Mouse (Mus musculus) T-helper 2 cell (primary cell): ENCODE data around the gene Sfrp5.

ENCODE experiments used
- in situ Hi-C: fragments of 300-600 bp; cut with MboI, MseI; formaldehyde crosslinking; loops from one replicate; pipeline ENCODE4 v1.15.1; 2025; ENCODE audit warnings: high pct_unique_total_duplicates

Sfrp5 gene

DNA sequence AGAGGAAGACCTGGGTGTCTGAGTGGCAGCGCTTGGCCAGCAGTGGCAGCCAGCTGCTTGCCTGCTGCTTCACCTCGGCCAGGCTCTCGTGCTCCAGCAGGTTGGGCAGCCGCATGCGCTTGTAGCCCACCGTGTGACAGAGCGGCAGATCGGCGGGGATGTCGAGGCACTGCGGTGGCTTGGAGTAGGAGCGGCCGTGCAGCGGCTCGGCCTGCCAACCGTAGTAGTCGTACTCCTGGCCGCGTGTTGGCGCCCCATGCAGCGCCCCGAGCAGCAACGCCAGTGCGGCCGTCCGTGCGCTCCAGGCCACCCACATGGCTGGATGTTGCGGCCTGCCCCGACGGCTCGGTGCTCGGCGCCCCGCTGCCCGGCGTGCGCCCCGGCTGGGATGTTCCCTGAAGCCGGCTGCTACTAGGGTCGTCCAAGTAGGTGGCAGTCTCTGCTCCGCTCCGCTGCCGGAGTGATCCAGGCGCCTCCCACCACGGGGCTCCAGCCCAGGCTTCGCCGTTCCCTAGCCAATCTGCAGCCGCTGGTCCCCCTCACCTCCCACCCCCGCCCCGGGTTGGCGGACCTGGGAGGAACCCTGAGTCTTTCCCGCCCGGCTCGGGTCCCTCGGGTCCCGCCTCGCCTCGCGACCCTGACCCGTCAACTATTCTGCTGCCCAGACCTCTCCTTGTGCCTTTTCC, at the start of gene Sfrp5:
Gene Sfrp5, minus strand, starts transcription at position 557 of the 686 bp plus-strand sequence.
- in situ Hi-C loops = no loop called here

DNA sequence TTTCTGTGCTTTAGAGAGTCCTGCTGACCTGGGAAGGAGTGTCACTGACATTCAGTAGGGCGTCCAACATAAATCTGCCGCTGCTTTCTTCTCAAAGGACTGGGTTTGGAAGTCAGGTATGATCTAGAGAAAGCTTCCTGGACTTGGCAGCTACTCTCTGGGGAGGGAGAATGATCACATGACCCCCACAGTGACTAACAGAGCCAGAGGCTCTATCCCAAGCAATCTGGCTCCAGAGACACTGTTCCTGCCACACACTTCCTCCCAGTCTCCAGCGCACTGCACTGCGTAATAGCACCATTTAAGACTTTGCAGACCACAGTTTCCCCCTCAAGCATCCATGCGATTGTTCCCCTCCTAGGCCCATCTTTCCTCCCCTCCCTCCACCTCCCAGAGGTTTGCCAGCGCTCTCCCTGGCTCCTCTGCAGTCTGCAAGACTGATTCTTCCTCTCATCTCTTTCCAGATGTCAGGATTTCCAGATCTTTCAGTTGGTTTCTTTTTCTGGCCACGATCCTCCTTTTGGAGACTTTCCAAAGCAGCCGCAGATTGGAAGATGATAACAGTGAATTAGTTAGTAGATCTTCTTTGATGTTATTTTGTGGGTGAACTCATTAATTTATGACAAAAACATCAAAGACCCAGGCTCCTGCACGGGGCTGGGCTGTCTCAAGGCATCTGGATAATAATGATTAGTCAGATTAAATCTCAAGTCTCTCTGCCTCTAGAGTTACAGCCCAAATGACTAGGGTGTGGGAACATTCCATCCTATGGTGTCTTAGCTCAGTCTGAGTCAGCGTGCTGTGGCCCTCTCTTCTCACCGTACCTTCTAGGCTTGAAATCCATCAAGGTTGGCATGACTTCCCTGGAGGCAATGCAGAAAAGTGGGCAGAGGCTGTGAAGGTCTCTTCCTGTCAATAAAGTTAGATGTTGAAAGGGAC, 48.2 kb upstream of the Sfrp5 start:
- in situ Hi-C loops = loop anchor here (10.0 to 25.0 kb wide), 2 partner anchors 505 to 1063 kb away; partner anchors contain the start of gene Slit1

DNA sequence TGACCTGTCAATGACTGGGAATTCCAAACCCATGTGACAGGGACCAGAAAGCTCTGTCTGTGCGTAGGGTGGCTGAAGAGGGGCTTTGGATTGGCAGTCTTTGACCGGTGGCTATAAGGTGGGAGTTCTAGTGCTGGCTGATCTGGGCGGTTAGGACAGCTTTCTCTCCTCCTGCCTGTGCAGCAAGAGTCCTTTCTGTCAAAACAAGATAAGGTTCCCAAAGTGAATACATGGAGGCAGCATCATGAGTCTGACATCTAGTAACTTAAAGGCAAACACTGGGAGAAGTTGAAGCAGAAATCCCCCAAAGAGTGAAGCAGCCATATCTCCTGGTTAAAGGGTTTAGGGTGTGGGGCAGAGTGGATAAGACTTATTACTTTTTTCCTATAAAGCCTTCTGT, 45.5 kb upstream of the Sfrp5 start, which contains the start of gene Golga7b:
Gene Golga7b, plus strand, starts transcription at position 56 of the 400 bp plus-strand sequence.
- in situ Hi-C loops = loop anchor here (10.0 to 25.0 kb wide), 2 partner anchors 503 to 1060 kb away; partner anchors contain the start of gene Slit1

DNA sequence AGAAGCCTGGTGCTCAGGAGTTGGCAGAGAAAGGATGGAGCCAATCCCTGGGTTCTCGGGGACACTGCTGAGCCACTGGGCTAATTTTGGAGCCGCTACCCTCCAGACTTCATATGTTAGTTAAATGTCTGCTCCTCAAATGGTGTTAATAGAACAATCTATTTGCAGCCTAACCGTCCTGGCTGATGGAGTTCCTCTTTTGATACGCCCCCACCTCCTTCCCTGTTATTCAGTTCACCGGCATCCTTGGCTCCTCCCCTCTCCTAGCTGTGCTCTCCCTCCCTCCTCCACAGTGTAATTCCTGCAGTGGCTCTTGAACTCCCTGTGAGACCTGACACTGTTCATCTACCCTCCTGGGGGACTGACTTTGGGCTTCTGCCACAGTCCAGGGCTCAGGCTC, 44.6 kb upstream of the Sfrp5 start:
- in situ Hi-C loops = loop anchor here (10.0 to 25.0 kb wide), 2 partner anchors 502 to 1059 kb away; partner anchors contain the start of gene Slit1

DNA sequence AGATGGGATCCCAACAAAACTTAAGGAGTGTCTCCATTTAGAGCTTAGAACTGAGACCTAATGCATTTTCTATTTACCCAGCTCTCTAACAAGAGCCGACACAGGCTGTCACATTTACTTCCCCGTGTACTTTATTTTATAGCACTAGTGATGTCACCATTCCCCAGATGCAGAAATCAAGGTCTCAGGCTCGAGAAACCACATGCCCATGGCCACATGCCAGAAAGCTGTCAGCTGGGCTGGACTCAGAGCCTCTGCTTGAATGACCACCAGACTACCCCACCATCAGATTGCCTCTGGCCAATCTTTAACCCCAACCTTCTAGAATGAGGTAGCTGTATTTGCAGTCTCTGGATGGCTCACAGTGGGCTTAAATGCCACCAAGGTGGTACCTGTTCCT, 41.3 kb upstream of the Sfrp5 start:
- in situ Hi-C loops = loop anchor here (10.0 to 25.0 kb wide), 2 partner anchors 499 to 1056 kb away; partner anchors contain the start of gene Slit1

DNA sequence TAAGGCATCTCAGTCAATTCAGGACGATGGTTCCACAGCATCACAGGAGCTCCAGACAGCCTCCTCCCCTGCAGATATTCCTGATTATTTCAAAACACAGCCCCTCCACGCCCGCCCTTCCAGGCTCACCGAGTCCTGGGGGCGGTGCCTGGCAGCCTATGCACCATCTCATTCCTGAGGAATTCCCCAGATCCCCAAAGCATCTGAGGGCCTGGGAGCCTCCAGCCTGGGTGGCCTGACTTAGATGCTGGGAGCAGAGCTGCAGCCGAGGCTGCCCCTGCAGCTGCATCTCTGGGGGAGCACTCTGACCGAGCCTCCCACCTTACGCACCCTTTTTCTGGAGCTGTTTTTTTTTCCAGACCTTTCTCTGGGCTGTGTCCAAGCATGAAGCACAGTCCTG, 38.8 kb upstream of the Sfrp5 start:
- in situ Hi-C loops = loop anchor here (10.0 to 25.0 kb wide), 2 partner anchors 496 to 1054 kb away; partner anchors contain the start of gene Slit1

DNA sequence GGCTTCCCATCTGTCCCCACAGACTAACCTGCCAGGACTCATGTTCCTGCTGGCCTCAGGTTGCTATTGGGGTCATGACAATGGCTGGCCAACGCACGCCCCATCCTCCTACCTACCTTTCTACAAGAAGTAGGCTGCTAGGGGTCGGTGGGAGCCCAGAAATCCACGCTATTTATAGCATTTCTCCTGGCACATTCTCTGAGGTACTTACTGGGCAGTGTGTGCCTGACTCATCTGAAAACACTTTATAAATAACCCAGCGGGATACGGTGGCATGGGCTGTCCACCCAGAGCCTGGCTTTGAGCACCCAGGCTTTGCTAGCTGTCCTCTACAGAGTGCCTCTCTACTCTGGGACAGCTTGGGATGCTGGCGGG, 36.3 kb upstream of the Sfrp5 start:
- in situ Hi-C loops = loop anchor here (25.0 kb wide), 1 partner anchor 1051 kb away; no protein-coding TSS in a partner anchor

DNA sequence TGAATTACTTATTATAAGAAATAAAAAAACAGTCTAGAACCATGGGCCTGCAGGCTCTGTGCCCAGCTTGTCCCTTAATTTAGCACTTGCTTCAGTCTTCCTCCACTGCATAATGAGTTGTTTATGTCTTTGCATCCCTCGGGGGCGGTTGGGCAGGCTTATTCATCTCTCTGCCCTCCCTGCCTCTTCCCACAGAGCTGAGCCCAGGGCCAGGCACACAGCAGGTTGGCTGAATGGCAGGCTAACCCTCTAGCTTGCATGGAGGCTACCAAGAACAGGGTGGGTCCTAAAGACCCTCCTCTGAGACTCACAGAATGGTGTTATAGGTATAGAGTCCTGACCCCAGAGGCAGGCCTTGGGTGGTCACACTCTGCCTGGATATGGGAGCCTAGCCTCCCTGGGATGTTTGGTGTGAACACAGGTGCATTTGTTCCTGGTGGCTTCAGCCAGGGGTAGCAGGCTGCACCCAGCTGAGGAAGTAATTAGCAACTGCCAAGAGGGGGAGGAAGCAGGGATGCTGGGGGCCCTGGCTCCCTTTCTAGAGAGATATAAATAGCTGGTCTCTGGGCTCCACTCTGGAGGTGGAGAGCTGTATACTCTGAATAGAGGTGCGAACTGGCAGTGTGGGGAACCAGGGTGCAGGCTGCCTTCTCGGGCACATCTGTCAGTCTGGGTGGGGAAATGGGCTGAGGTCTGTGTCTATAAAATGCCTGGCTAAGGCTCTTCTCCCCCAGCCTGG, 35.7 kb upstream of the Sfrp5 start:
- in situ Hi-C loops = loop anchor here (25.0 kb wide), 1 partner anchor 1050 kb away; no protein-coding TSS in a partner anchor

DNA sequence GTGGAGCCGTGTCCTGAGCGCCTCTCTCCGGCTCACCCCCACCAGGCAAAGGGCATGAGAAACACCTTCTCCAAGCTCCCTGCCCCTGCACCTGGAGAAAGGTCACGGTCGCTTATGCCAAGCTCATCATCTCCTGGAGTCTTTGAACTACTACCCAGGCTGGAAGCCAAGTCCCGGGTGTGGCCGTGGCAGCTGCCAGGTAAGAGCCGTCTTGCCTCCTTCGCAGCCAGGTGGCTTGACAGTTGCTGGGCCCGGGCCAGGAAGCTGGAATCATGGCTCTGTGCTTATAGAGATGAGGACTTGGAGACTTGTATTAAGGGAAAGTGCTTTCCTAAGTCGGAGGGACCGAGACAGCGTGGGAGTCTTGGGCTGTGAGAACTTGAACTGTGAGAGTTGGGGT, 28.9 kb upstream of the Sfrp5 start:
- in situ Hi-C loops = loop anchor here (25.0 kb wide), 1 partner anchor 1044 kb away; no protein-coding TSS in a partner anchor

DNA sequence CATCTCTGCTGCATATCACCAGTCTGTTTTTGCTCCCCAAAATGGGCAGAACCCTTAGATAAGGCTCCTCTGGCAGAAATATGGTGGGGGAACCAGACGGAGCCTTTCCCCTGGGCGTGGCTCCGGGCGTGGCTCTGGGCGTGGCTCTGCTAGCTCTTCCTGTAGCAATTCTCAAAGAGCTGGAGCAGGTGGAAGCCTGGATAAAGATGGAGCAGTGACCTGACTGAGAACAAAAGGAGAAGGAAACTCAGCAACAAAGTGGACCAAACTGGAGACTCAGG, 28.2 kb upstream of the Sfrp5 start:
- in situ Hi-C loops = loop anchor here (25.0 kb wide), 1 partner anchor 1043 kb away; no protein-coding TSS in a partner anchor

DNA sequence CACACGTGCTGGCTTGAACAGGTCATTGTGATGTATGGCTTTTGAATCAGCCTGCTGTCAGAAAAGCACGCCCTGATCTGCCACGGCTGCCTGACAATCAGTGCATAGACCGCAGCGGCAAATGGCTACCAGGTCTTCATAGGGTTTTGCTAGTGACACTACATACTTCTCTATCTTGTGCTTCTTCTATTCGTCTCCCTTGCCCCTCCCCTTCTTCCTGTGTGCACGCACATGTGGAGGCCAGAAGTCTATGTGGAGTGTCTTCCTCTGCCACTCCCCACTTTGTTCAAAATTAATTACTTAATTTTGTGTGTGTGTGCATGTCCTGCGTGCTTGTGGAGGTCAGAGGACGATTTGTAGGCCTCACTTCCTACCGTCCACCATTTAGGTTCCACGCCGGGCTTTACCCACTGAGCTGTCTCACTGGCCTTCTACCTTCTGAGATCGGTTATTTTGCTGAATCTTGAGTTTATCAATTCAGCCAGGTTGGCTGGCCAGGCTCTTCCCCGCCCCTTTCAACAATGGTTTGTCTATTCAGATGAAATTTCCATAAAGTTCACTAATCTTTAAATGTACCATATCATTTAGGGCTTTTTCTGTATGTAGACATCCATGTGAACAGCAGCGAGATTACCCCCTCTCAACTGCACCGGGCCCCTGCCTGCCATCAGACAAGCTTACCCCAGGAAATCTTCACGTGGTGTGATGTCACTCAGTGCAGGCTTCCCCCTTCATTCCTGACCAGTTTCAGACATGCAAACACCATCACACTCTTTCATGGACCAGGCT, 27.6 kb upstream of the Sfrp5 start:
- in situ Hi-C loops = loop anchor here (25.0 kb wide), 1 partner anchor 1042 kb away; no protein-coding TSS in a partner anchor

DNA sequence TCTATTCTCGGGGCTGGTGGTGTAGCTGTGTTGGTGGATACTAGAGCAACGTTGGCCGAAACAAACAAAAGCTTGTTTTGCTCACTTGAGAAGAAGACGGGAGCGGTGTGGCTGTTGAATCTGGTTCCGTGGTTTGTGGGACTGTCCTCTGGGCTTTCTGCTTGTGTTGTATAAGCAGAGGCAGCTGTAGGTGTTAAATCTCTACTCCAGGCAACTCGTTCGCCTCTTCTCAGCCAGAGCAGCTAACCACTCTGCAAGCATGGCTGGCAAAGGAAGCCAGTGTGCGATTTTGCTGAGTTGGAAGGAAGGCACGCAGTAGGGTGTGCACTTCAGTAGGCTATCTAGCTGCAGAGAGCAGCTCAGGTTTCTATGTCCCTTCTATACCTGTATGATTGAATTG, 24.4 kb upstream of the Sfrp5 start:
- in situ Hi-C loops = loop anchor here (25.0 kb wide), 1 partner anchor 1039 kb away; no protein-coding TSS in a partner anchor

DNA sequence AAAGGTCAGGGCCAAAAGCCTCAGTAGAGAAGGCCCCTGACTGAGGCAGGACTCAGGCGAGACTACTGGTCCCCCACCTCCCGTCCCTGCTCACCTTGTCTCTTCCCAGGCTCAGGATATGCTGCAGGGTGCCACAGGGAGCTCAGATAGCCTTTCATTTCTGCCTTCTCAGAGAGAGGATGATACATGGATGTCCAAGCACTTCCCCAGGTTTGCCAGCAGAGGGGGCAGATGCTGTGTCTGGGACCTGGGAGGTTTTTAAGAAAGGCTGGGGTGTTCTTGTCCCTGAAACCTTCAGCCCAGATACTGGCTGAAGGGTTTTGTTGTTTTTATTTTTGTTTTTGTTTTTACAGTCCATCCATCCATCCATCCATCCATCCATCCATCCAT, 15.3 kb upstream of the Sfrp5 start:
- in situ Hi-C loops = no loop called here

DNA sequence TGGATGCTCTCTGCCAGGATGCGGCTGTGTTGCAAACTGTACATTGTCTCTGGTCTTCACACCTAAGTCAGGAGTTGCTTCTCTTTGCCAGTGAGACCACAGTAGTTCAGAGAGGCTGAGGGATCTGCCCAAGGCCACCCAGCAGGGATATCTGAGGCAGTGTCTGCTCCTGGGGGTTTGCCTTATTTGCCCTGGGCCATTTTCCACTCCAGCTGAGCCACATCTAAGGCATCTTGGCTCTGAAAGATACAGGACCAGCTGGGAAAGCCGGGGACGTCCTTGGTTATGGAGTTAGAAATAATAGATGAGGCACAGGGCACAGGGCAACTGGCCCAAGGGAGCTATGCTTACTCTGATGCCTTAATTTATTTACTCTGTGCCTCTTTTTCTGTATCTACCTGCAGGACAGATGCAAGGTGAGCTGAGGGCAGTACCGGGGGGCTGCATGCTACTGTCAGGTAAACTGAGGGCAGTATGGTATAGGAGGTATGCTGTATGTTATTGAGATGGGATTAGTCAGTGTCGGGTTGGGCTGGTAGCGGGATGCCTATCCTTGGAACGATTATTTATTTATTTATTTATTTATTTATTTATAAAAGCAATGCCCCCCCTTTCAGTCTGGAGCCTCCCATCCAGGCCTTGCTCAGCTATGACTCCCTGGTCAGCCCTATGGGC, 14.8 kb upstream of the Sfrp5 start:
- in situ Hi-C loops = no loop called here

DNA sequence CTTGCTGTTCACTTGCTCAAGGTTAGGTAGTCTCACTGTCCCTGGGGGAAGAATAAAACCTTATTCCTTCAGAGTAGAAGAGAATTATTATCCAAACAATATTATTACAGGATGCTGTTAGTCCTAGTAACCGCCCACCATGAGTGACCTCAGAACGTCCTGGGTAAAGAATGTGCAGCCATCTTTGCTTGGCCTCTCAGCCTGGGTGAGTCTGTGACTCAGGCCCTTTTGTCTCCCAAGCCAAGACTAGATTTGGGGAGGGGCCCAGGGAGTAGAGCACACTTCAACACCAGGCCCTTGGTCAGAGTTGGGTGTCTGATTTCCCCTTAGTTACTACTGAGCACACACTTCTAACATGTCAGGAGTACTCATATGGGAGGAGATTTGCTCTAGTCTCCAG, 12.5 kb upstream of the Sfrp5 start:
- in situ Hi-C loops = no loop called here

DNA sequence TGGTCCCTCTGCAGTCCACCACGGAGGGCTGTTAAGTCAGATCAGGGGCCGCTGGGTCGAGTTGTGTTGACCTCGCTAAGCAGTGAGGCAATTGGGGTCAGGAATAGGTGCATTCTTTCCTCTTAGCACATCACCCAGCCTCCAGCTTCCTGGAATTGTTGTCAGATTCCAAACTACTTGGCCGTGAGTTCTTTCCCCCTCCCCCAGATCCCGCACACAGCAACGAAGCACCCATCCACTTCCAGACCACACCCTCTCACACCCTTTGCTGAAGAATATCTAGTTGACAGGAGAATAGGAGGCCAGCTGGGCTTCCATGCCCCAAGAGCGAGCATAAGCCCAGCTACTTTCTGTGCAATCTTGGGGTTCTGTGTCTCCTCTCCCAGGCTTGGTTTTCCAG, 9.9 kb upstream of the Sfrp5 start:
- in situ Hi-C loops = no loop called here

DNA sequence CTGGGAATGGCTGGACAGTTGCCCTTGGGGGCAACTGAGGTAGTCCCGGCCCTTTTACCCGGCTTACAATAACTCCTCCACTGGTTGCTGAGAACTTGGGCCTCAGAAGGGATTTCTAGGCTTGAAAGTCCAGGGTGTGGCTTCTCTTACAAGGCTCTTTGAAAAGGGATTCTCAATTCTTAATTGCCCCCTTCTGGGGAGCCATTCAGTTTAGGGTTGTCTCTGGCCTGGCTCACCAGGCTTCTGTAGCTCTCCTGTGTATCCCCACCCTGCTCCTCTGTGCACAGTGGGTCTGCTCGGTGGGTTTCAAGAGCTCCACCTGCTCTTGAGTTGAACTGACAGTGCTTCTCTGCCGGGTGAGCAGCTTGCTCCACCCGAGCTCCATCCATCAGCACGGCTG, 7.9 kb upstream of the Sfrp5 start:
- in situ Hi-C loops = no loop called here

DNA sequence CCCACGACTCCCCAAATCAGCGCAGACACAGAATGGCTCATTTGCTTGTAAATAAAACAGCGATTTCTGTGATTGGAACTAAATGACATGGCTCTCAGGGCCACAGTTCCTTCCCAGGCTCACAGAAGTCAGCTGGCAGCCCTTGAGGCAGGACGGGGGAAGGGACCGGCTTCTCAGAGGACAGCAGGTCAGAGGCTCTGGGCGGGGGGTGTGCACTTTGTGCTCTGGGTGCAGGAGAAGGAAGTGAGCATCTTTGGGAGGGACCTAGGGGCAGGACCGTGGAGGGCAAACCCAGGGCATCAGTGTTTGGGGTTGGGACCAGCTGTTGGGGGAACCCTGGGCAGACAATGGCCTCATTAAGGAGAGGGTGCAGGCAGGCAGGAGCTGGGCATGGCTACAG, 7.4 kb upstream of the Sfrp5 start:
- in situ Hi-C loops = no loop called here

DNA sequence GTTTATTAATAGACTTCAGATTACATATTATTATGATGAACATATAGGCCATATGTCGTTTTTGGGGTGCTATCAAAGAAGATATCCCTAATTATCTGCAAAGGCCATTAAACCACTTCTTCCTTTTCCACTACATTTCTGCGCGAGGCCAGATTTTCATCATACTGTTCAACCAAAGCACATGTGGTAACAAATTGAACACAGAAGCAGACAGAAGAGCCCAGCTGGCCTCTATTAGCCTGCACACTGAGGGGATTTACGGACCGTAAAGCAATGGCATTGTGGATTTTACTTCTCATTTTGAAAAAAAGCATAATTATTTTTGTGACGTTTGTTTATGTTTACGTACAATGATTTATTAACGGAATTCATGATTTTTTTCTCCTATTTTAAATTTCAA, 3.1 kb upstream of the Sfrp5 start:
- in situ Hi-C loops = no loop called here

DNA sequence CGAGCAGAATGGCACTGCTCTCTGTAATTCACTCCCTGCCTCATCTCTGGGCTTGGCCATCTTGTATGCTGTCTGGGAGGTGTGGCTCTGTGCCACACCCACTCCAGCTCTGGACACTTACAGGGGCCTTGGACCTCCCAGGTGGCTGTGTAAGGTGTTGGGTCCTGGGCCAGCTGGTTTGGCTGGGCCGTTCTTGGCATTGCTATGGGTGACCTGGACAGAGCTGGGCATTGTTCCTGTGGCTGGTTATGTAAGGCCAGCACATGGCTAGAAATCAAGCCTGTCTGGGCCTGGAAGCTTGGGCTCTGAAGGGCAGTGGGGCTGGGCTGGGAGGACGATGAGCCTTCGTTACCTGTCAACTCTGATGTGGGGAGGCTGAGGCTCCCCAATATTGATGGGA, 2.3 kb upstream of the Sfrp5 start:
- in situ Hi-C loops = no loop called here
